Comparison of ENCODE assay signal across 10 mouse cellular contexts in the genomic region with DNA sequence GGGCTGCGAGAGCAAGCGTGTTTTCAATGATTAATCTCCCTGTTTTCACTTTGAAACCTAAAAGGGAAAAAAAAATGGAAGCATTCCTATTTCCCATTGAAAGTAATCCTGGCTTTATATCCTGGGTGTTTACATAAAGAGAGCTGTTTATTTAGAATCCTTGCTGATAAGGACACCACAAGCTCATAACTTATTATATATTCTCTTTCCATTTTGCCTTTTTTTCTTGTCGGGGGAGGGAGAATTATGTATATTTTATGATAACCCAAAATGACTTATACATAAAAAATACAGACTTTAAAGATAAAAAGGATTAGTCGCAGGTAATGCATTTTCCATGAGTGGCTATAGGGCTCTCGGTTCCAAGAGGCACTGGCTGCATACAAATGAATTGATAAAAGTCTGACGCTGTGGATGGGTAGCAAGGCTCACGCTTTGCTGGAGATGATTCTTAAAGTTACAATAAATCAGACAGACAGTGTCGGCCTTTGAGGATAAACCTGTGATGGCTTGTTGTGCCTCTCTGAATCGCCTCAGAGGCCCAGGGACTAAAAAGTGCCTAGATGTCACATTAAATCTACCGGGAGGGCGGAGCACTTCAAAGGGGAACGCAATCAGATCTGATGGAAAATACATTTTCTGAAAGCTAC.
A peak's percentile ranks its signal among the peaks of the same experiment; 100 is the strongest.
DNase-seq lines count a peak whose midpoint lies in the region; ATAC-seq lines count a peak whose summit lies in the region.
"Had no signal": no experiment of that assay in that cellular context is flagged by ENCODE, and none has a peak within 500 bp of the region (broad histone marks: within the 10 kb centered on the region; RNA-seq: fewer than 3 reads in every experiment).

No protein-coding gene starts in this region.

- no peaks in the 10 kb centered on the region for H3K36me3 ChIP-seq in heart, embryonic 14.5 days (ENCODE audit: control insufficient read depth, insufficient read depth, low read length)
- no peaks in the 10 kb centered on the region for H3K36me3 ChIP-seq in embryonic facial prominence, embryonic 13.5 days
- no peaks in the 10 kb centered on the region for H3K36me3 ChIP-seq in hindbrain, embryonic 13.5 days
- no peaks in the 10 kb centered on the region for H3K36me3 ChIP-seq in midbrain, embryonic 14.5 days (ENCODE audit: control insufficient read depth, insufficient read depth, low read length)

- H3K4me2 ChIP-seq in heart, embryonic 14.5 days (ENCODE audit: low read length), result peak overlapping the region; percentile 26; the same call in 1 of the 2 replicates
- H3K4me2 ChIP-seq in embryonic facial prominence, embryonic 13.5 days, result peak overlapping the region; percentile 33; the same call in 1 of the 2 replicates
- H3K4me2 ChIP-seq in hindbrain, embryonic 13.5 days, result peak overlapping the region; percentile 43
- H3K4me2 ChIP-seq in midbrain, embryonic 14.5 days (ENCODE audit: low read length), result peak overlapping the region; percentile 49

- H3K27me3 ChIP-seq in heart, embryonic 14.5 days (ENCODE audit: control insufficient read depth, insufficient read depth, low read length), result no peaks in the 10 kb centered on the region
- H3K27me3 ChIP-seq in embryonic facial prominence, embryonic 13.5 days, result no peaks in the 10 kb centered on the region
- H3K27me3 ChIP-seq in hindbrain, embryonic 13.5 days, result peaks cover 10% of the 10 kb centered on the region; the same call in 1 of the 2 replicates
- H3K27me3 ChIP-seq in midbrain, embryonic 14.5 days (ENCODE audit: control insufficient read depth, insufficient read depth, low read length), result peaks cover 8% of the 10 kb centered on the region; the same call in 1 of the 2 replicates

- H3K9ac ChIP-seq in heart, embryonic 14.5 days (ENCODE audit: low read length), result no peak overlapping the region
- H3K9ac ChIP-seq in embryonic facial prominence, embryonic 13.5 days, result no peak overlapping the region
- H3K9ac ChIP-seq in hindbrain, embryonic 13.5 days, result 0 out of 2 replicates have a peak overlapping the region, but pooled peaks have one; percentile 49
- H3K9ac ChIP-seq in midbrain, embryonic 14.5 days (replicated peaks; ENCODE audit: low read length), result no peak overlapping the region

- no peaks in the 10 kb centered on the region for H3K9me3 ChIP-seq in heart, embryonic 14.5 days (ENCODE audit: control insufficient read depth, low read length)
- no peaks in the 10 kb centered on the region for H3K9me3 ChIP-seq in embryonic facial prominence, embryonic 13.5 days
- H3K9me3 ChIP-seq in hindbrain, embryonic 13.5 days, result no peaks in the 10 kb centered on the region
- no peaks in the 10 kb centered on the region for H3K9me3 ChIP-seq in midbrain, embryonic 14.5 days (ENCODE audit: control insufficient read depth, low read length)

- H3K4me3 ChIP-seq in heart, embryonic 14.5 days (ENCODE audit: control insufficient read depth in 1 of 2, insufficient read depth in 1 of 2, low read depth in 1 of 2, low read length in 2 of 2), result no peak overlapping the region
- no peak overlapping the region for H3K4me3 ChIP-seq in embryonic facial prominence, embryonic 13.5 days
- H3K4me3 ChIP-seq in hindbrain, embryonic 13.5 days, result peak overlapping the region; percentile 12
- 0 out of 2 replicates have a peak overlapping the region, but pooled peaks have one; percentile 11 for H3K4me3 ChIP-seq in midbrain, embryonic 14.5 days (replicated peaks; ENCODE audit: low read depth, low read length)

- H3K27ac ChIP-seq in heart, embryonic 14.5 days (replicated peaks in 1 of 2; ENCODE audit: control insufficient read depth in 1 of 2, insufficient read depth in 1 of 2, low read depth in 2 of 2, low read length in 2 of 2), result no peak overlapping the region
- no peak overlapping the region for H3K27ac ChIP-seq in embryonic facial prominence, embryonic 13.5 days
- H3K27ac ChIP-seq in hindbrain, embryonic 13.5 days, result peak overlapping the region; percentile 67; the same call in 1 of the 2 replicates
- H3K27ac ChIP-seq in midbrain, embryonic 14.5 days (replicated peaks; ENCODE audit: low read depth, low read length), result peak overlapping the region; percentile 77

- ATAC-seq in heart, embryonic 14.5 days (ENCODE audit: insufficient number of reproducible peaks, insufficient read depth, low FRiP score, low read depth), result no peak
- ATAC-seq in embryonic facial prominence, embryonic 13.5 days (ENCODE audit: insufficient number of reproducible peaks, insufficient read depth, low FRiP score, low TSS enrichment, low read depth), result no peak
- peak; percentile 57; the same call in 1 of the 2 replicates for ATAC-seq in hindbrain, embryonic 13.5 days (ENCODE audit: low FRiP score)
- peak; percentile 71 for ATAC-seq in midbrain, embryonic 14.5 days (ENCODE audit: low FRiP score, low TSS enrichment)

- 0 out of 4 replicates have a peak, but pooled peaks cover 0 to 2% of the 10 kb centered on the region in 2 experiments for H3K4me1 ChIP-seq in heart, embryonic 14.5 days (ENCODE audit: control insufficient read depth in 2 of 2, insufficient read depth in 2 of 2, low read length in 2 of 2)
- H3K4me1 ChIP-seq in embryonic facial prominence, embryonic 13.5 days, result no peaks in the 10 kb centered on the region
- peaks cover 27% of the 10 kb centered on the region for H3K4me1 ChIP-seq in hindbrain, embryonic 13.5 days (replicated peaks)
- peaks cover 19% of the 10 kb centered on the region for H3K4me1 ChIP-seq in midbrain, embryonic 14.5 days (ENCODE audit: control insufficient read depth, insufficient read depth, low read length)

- 53% methylated on average over 12 of the region's 12 CpGs for WGBS in heart, embryonic 14.5 days
- WGBS in embryonic facial prominence, embryonic 13.5 days, result 55% methylated on average over 12 of the region's 12 CpGs
- 39% methylated on average over 12 of the region's 12 CpGs for WGBS in hindbrain, embryonic 13.5 days
- 18% methylated on average over 12 of the region's 12 CpGs for WGBS in midbrain, embryonic 14.5 days

- DNase-seq in heart, adult 11 months, result no peak
- peak; percentile 78 for DNase-seq in midbrain, embryonic 14.5 days
- no peak for DNase-seq in right cerebral cortex, adult 2 months (ENCODE audit: low spot score in 2 of 2)
- no peak for DNase-seq in left cerebral cortex, adult 11 months (ENCODE audit: low spot score)
- no peak for DNase-seq in kidney, adult 18-20 months
- DNase-seq: gastrocnemius, postnatal 25 days; lung, adult 18-20 months had no signal

Comparison
In these comparisons a context has a peak if more than half of its experiments do, and no peak if none do; other contexts are left out.
1. ATAC-seq: peak in hindbrain, embryonic 13.5 days (single experiment) and midbrain, embryonic 14.5 days (single experiment); none in heart, embryonic 14.5 days (single experiment) and embryonic facial prominence, embryonic 13.5 days (single experiment).
2. H3K27ac ChIP-seq: peak in hindbrain, embryonic 13.5 days (single experiment) and midbrain, embryonic 14.5 days (single experiment); none in heart, embryonic 14.5 days (0 of 2) and embryonic facial prominence, embryonic 13.5 days (single experiment).
3. H3K4me3 ChIP-seq: peak in hindbrain, embryonic 13.5 days (single experiment) and midbrain, embryonic 14.5 days (single experiment); none in heart, embryonic 14.5 days (0 of 2) and embryonic facial prominence, embryonic 13.5 days (single experiment).
4. Peak in every context shown above with its lines, with median percentiles within 50 percentile points of each other: H3K4me2 ChIP-seq.